Mouse (Mus musculus) midbrain, postnatal 0 days (tissue): ENCODE measurements at regions not wholly inside any gene's neighbourhood (a gene's known extent, or its start where the extent isn't known, plus 50 kb on each side); places are given as distances from the start of the nearest gene placed in this dataset. TPM values are rescaled to one million over a fixed set of nuclear protein-coding genes. Genes with fewer than 3 reads are reported as not detected.

Source experiments
- ATAC-seq: fragments of 200-750 bp; cut with Nextera tagmentation; 2 replicates; pipeline ENCODE4 v1.8.0; 2017; ENCODE audit warnings: moderate number of reproducible peaks, mild to moderate bottlenecking, moderate TSS enrichment, moderate library complexity; ENCODE audit not compliant: low FRiP score
- DNase-seq: peaks from one replicate; pipeline ENCODE4 v3.0.0-alpha.2; 2015; ENCODE audit warnings: low spot score
- H3K27ac ChIP-seq: fragments of 300-500 bp; sonication (generic); 2 replicates; pipeline ENCODE4 v1.5.1; 2014; ENCODE audit warnings: low read depth, mild to moderate bottlenecking, low read length, mixed read lengths
- H3K27me3 ChIP-seq: fragments of 300-500 bp; sonication (generic); 2 replicates; pipeline ENCODE4 v1.6.1; 2014; ENCODE audit warnings: low read length, control low read depth, mixed read lengths; ENCODE audit not compliant: insufficient read depth
- H3K36me3 ChIP-seq: fragments of 300-500 bp; sonication (generic); 2 replicates; pipeline ENCODE4 v1.6.1; 2014; ENCODE audit warnings: low read length, control low read depth, mixed read lengths; ENCODE audit not compliant: insufficient read depth
- H3K4me1 ChIP-seq: fragments of 300-500 bp; sonication (generic); 2 replicates; pipeline ENCODE4 v1.6.1; 2014; ENCODE audit warnings: mild to moderate bottlenecking, control low read depth, antibody characterized with exemption, low read length, mixed read lengths; ENCODE audit not compliant: insufficient read depth
- H3K4me2 ChIP-seq: fragments of 300-500 bp; sonication (generic); 2 replicates; pipeline ENCODE4 v1.6.1; 2014; ENCODE audit warnings: low read depth, mild to moderate bottlenecking, low read length, mixed read lengths; ENCODE audit not compliant: poor library complexity, severe bottlenecking
- H3K4me3 ChIP-seq: fragments of 300-500 bp; sonication (generic); 2 replicates; pipeline ENCODE4 v1.5.1; 2014; ENCODE audit warnings: low read depth, mild to moderate bottlenecking, low read length, moderate library complexity
- H3K9ac ChIP-seq: fragments of 300-500 bp; sonication (generic); replicated peaks from 2 replicates; pipeline ENCODE4 v1.6.1; 2014; ENCODE audit warnings: mild to moderate bottlenecking, low read length, moderate library complexity, mixed read lengths; ENCODE audit not compliant: poor library complexity, severe bottlenecking
- H3K9me3 ChIP-seq: fragments of 300-500 bp; sonication (generic); 2 replicates; pipeline ENCODE4 v1.6.1; 2016; ENCODE audit warnings: low read length, control low read depth
- CTCF ChIP-seq: IDR thresholded peaks from 2 replicates; pipeline ENCODE4 v1.5.1; 2016; ENCODE audit warnings: antibody characterized with exemption, mild to moderate bottlenecking
- WGBS: fragments of 180-500 bp; shearing (Covaris S2); extraction: QIAGEN DNeasy Blood & Tissue Kit; methylation state at CpG from one replicate; pipeline ENCODE4 v1.1.7; 2014; 5-methylcytosine and 5-hydroxymethylcytosine counted together
- microRNA-seq: library from miRNA; unstranded; fragments of <30 nt; microRNA quantifications from one replicate; pipeline ENCODE4, GENCODE M21; 2016; ENCODE audit warnings: borderline number of aligned reads

- Histone ChIP-seq H3K4me1 (no peaks in the 10 kb centered on the region), H3K27me3 (no peaks in the 10 kb centered on the region), H3K9me3 (no peaks in the 10 kb centered on the region), H3K36me3 (no peaks in the 10 kb centered on the region), H3K4me2 (no peak overlapping the region), H3K9ac (no peak overlapping the region), H3K27ac (no peak overlapping the region), H3K4me3 (no peak overlapping the region)
- no peak for TF ChIP-seq CTCF
- no peak for DNase-seq
- ATAC-seq = no peak
- 88% methylated on average over 1 of the region's 1 CpGs for WGBS
These were observed 70.1 kb upstream of the Pcsk5 start for GRCm38 (mm10) chr19:17907579-17907978.

GRCm38 (mm10) chr19:17904120-17904519, 66.7 kb upstream of the Pcsk5 start:
- Histone ChIP-seq H3K4me2 (no peak overlapping the region), H3K27me3 (no peaks in the 10 kb centered on the region), H3K4me1 (no peaks in the 10 kb centered on the region), H3K9me3 (no peaks in the 10 kb centered on the region), H3K36me3 (no peaks in the 10 kb centered on the region), H3K4me3 (no peak overlapping the region), H3K9ac (no peak overlapping the region), H3K27ac (no peak overlapping the region)
- TF ChIP-seq CTCF = no peak
- WGBS = 89% methylated on average over 3 of the region's 3 CpGs
- ATAC-seq (no peak), DNase-seq (no peak)

GRCm38 (mm10) chr19:17892615-17893014, 55.2 kb upstream of the Pcsk5 start:
- Histone ChIP-seq H3K9ac (no peak overlapping the region), H3K27ac (no peak overlapping the region), H3K4me3 (no peak overlapping the region), H3K4me1 (no peaks in the 10 kb centered on the region), H3K36me3 (no peaks in the 10 kb centered on the region), H3K4me2 (no peak overlapping the region), H3K9me3 (no peaks in the 10 kb centered on the region), H3K27me3 (no peaks in the 10 kb centered on the region)
- DNase-seq (no peak), ATAC-seq (no peak)
- no peak for TF ChIP-seq CTCF

Small RNAs in the stretch of these regions (microRNA-seq; reads per million reads assigned to microRNA genes)
- not detected for gene Gm23061
